Mouse (Mus musculus) layer of hippocampus, postnatal 36 days (tissue): ENCODE data around the gene Grifin. TPM values are rescaled to one million over a fixed set of nuclear protein-coding genes. Genes with fewer than 3 reads are reported as not detected.

Experiments used
- DNase-seq, 2 experiments: peaks; one replicate each; pipeline ENCODE4 v3.0.0; 2022
- total RNA-seq, 2 experiments: library from RNA; stranded (reverse); gene quantifications; 2 replicates each; pipeline ENCODE4 v1.2.3; 2021

Gene Grifin
- total RNA-seq, 2 experiments from 2014 or later = 0.62 TPM; not detected in 1

DNA sequence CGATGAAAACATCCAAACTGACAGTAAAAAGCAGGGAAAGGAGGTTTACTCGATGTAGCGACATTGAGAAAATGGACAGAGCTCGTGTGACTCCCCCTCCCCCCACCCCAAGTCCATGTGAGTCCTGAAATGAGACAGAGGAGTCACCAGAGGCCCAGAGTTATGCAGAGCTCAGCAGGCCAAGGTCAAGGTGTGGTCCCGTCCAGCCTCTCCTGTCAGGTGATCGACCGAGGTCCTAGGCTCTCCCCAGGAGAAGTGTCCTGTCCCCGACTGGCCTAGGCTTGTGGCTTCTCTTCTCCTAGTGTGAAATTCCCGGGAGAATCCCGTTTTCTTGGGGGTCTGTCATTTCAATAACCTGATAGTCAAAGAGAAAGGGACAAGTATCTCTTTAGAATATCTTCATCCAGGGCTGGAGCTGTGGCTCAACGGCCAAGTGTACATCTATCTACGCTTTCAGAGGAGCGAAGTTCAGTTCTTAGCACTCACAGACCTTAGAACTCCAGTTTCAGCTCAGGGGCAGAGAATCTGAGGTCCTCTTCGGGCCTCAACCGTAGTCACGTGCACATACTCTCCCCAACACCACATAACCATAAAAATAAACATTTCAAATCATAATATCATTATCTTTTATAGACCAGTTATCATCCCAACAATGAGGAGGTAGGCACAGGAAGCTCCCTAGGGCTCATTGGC, 24.4 kb upstream of the Grifin start:
- DNase-seq = no peak

DNA sequence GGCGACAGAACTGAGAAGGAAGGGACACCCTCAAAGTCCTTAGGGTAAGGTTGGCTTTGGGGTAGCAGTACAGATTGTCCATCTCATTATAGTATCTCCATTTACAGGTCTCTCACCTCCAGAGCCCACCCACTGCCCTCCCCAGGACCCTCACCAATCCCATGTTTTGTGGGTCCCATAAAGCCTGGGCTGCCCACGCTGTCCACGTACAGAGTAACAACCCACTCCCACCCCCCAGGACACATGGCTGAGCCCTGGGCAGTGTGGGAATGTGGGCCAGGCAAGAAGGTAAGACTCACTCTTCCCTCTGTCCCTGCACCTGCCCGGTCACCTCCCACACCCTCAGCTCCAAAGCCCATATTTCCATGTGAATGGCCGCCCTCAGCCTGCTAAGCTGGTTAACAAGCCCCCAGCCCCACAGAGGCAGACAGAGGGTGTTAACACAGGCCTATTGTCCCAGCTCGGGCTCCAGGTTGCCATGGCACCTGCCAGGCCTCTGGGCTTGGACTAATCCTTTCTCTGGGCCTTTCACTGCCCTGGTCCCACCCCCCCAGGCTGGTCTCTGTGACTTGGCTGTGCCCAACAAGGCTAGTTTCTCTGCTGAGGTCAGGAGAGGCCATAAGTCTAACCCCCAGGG, 19.0 kb upstream of the Grifin start:
- no peak for DNase-seq

DNA sequence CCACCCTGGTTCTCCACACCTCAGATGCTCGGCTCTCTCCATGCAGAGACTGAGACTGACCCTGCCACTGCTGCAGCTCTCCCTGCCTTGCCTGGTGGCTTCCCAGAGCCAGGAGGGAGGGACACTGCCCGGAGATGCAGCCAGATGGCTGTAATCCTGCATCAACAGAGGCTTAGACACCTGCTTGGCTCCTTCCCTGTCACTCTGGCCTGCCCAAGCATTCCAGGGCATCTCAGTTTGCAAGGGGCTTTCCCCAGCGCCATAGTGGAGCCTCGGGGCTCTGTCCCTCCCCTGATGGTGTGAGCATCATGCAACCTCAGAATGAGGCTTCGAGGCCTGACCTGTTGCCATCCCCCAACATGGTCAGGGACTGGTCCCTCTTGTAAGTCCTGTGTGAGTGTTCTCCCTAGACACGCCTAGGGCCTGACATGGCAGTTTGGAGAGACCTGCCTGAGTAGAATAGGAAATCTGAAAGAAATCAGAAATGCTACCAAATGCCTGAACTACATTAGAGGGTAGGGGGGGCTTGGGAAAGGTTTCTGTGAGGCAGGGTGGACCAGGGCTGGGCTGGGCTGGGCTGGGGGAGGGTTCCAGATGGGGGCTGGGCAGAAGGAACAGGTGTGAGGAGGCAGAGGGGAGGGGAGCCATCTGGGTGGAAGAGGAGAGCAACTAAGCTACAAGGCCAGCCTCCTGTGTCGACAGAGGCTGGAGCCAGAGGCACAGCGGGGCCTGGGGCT, 18.3 kb upstream of the Grifin start:
- no peak for DNase-seq

DNA sequence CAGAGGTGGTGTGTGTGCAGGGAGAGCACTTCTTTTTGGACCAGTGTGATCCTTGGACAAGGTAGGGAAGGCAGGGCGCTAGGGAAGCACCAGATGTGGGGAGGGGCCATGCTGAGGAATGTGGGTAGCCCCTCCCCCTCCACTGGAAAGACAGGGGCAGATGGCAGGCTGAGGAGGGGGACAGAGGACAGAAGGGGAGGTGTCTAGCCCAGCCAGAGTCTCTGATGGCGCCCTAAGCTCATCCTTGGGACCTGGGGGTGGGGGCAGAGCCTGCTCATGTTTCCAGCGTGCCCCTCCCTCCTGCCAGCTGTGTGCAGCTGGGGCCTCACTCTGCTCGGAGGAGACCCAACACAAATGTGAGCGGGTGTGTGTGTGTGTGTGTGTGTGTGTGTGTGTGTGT, 16.7 kb upstream of the Grifin start:
- no peak for DNase-seq

DNA sequence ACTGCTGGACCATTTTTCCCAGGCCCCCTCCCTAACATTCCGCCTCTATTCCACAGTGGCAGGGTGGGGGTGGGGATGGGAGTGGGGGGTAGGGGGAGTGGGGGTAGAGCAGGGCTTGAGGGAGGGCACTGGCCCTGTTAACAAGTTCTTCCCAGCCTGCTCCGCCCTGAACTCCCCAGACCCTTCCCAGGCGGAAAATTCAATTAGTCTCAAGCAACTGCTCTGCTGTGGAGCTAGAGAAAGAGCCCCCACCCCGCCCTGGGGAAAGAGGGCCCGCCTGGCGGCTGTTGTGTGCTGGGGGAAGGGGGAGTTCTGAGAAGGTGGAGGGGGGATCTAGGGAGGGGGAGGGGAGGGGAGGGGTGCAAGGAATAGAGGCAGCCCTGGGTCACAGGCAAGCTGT, 14.9 kb upstream of the Grifin start:
- no peak for DNase-seq

- DNase-seq = no peak
Measured at GRCm38 (mm10) chr5:140579221-140579620, 14.3 kb upstream of the Grifin start.

- no peak for DNase-seq
Measured at GRCm38 (mm10) chr5:140575381-140575866, 10.6 kb upstream of the Grifin start.

DNA sequence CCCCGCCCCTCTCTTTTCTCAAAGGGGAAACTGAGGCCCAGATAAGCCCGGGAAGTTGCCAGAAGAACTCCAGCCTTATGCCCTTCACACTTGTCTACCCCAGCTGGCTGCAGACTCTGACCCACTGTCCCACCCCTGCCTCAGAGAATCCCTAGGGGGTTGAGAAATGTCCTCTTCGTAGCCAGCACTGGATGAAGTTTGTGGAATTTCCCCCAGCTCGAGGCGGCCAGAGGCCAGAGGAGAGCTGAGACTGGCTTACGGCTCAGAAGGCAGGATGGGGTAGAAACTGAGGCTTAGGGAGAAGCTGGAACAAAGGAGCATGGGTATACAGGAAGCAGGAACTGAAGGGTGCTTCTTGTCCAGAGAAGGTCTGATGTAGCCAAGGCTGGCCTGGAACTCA, 7.7 kb upstream of the Grifin start:
- DNase-seq = no peak

- DNase-seq = peak; percentile 27 to 37
Measured at GRCm38 (mm10) chr5:140571673-140572072, 6.8 kb upstream of the Grifin start.

DNA sequence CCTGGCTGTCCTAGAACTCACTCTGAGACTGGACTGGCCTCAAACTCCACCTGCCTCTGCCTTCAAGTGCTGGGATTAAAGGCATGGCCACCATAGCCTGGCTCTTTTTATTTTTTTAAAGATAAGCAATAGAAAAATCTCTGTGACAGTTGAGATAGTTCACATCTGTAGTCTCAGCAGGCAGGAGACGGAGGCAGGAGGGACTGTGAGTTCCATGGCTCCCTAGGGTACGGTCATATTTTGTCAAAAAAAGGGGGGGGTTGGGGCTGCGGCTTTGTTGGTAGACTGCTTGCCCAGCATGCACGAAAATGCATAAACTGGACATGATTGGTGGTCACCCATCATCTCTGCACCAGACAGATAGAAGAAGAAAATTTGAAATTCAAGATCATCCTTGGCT, 6.3 kb upstream of the Grifin start:
- no peak for DNase-seq

DNA sequence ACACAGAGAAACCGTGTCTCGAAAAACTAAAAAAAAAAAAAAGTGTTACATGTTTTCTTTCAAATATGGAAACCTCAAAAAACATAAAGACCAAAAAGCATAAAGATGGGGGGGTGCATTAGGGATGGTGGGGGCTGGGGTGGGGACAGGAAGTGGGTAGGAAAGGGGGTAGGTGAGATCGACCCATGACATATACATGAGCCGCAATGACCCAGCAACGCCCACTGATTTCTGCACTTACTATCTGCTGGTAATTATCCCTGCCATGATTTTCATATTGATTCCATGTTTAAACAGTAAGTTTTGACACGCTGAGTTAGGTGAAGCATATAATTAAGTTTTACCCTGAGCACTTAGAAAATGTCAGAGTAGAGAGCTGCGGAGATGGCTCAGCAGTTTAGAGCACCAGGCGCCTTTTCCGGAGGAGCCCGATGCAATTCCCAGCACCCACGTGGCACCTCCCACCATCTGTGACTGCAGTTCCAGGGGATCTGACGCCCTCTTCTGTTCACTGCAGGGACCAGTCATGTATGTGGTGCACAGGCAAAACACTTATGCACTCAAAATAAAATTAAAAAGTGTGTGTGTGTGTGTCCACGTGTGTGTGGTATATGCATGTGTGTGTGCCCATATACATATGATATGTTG, 5.5 kb upstream of the Grifin start:
- DNase-seq = no peak

DNA sequence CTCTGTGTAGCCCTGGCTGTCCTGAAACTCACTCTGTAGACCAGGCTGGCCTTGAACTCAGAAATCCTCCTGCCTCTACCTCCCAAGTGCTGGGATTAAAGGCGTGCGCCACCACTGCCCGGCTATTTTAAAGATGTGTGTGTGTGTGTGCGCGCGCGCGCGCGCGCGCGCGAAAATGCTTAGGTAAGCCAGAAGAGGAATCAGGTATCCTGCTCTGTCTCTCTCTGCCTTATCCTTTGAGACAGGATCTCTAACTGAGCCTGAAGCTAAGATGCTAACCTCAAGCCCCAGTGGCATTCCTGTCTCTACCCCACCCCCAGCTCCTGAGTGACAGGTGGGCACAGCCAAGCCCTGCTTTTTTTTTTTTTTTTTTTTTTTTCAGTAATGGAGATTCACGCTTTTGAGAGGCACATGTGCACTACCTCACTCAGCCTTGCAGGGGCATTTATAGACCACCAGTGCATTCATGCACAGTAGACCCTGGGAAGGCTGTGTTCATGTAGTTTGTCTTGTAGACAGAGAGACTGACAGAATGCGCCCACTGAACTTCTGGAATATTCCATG, 4.2 kb upstream of the Grifin start:
- DNase-seq = no peak

- DNase-seq = peak; percentile 23 to 36
Measured at GRCm38 (mm10) chr5:140568321-140568970, 3.6 kb upstream of the Grifin start.

GRCm38 (mm10) chr5:140567751-140568150, 2.9 kb upstream of the Grifin start:
- DNase-seq = no peak

DNA sequence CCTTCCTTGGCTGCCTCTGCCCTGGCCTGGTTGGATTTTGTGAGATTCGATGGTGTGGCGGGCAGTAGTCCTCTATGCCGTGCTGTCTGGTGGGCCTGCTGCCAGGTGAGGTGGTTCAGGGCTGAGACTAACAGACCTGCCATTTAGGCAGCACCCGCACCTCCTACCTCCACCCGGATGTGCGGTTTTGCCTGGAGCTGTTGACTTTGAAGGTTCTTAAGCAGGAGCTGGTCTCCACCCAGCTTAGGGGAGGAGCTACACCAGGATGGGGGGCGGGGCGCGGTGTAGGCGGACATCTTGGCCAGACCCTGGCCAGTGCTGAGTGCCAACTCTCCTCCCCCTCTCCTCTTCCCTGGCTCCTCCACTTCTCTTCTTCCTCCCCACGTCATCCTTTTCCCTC, 2.5 kb upstream of the Grifin start:
- DNase-seq = peak; percentile 20 to 23

DNA sequence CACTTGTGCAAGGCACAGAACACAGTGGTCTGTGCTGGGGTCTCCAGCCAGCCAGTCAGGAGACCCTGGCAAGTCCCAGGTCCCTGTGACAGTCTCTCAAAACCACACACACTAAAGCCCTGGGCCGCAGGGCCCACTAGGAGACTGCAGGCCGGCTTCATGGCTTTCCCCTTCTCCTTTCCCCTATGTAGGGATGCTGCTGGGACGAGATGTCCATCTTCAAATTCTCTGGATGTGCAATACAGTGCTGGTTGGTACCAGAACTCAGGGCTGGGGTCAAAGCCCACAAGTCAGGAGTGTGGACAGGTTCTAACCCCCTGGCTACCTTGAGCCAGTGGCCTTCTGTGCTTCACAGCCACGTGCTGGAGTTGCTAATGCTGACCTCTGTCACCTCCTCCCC, 1.4 kb upstream of the Grifin start:
- DNase-seq = no peak

GRCm38 (mm10) chr5:140565856-140566255, 985 bp upstream of the Grifin start:
- DNase-seq = peak; percentile 21 to 49

- DNase-seq = peak; percentile 28 to 35
Measured at GRCm38 (mm10) chr5:140565451-140565850, 580 bp upstream of the Grifin start.

- DNase-seq = no peak
Measured at GRCm38 (mm10) chr5:140562601-140563000, 2.3 kb downstream of the Grifin start.

GRCm38 (mm10) chr5:140556859-140557258, 8.0 kb downstream of the Grifin start:
- DNase-seq = no peak

DNA sequence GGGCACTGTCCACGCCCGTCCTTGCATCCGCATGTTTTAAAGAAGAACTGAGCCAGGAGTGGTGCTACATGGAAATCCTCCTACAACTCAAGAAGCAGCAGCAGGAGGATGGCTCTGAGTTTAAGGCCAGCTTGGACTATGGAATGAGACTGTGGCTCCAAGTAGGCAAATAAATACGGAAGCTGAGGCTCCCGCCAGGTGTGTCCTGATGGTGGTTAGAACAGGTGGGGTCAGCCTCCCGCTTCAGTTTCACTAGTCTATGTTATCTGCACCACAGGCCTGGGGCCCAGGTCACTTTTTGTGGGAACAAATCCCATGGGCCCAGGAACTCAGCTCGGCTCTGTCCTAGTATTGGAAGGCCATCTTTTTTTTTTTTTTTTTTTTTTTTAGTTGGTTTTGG, 11.2 kb downstream of the Grifin start:
- no peak for DNase-seq
